Mouse (Mus musculus) testis, adult 2 months (tissue): ENCODE results near the gene Yeats2.

ENCODE experiments used
- CTCF ChIP-seq: fragments of 200-500 bp; IDR thresholded peaks from 2 replicates; pipeline ENCODE4 v1.5.1; 2012; ENCODE audit warnings: low read depth, mild to moderate bottlenecking, inconsistent platforms, low read length, moderate library complexity; ENCODE audit not compliant: control insufficient read depth, insufficient read depth, insufficient replicate concordance
- POLR2A ChIP-seq: fragments of 200-500 bp; IDR thresholded peaks from 2 replicates; pipeline ENCODE4 v1.6.1; 2012; ENCODE audit warnings: low read depth, mild to moderate bottlenecking, inconsistent platforms, low read length, moderate library complexity; ENCODE audit not compliant: control insufficient read depth

GRCm38 (mm10) chr16:20098375-20098727 lies 42.5 kb upstream of the Yeats2 start:
- no peak for TF ChIP-seq POLR2A
- TF ChIP-seq CTCF: no peak
